Mouse (Mus musculus) large intestine, adult 2 months (tissue): ENCODE results near the gene Thap3. TPM values are rescaled to one million over a fixed set of nuclear protein-coding genes. Genes with fewer than 3 reads are reported as not detected.

Experiments
- DNase-seq: peaks from one replicate; pipeline ENCODE4 v3.0.0-alpha.2; 2012; ENCODE audit warnings: low read depth, low spot score
- WGBS: fragments of 180-500 bp; shearing (Covaris S2); methylation state at CpG from one replicate; pipeline ENCODE4 v1.1.7; 2018; 5-methylcytosine and 5-hydroxymethylcytosine counted together
- polyA plus RNA-seq: library from polyadenylated mRNA; depleted of rRNA; stranded (reverse); fragments of >200 nt; gene quantifications from 2 replicates; pipeline ENCODE4 v1.2.3, GENCODE M21; 2012; rRNA removed

Thap3 gene
- polyA plus RNA-seq, 1 experiment: 21.0 TPM

- DNase-seq: no peak
- WGBS: 72% methylated on average over 3 of the region's 3 CpGs
Observed at GRCm38 (mm10) chr4:151938089-151938488, 50.7 kb downstream of the Thap3 start.

- WGBS: 44% methylated on average over 13 of the region's 13 CpGs
- peak; percentile 58 for DNase-seq
Observed at GRCm38 (mm10) chr4:151937441-151937840, 51.4 kb downstream of the Thap3 start.

- no peak for DNase-seq
- 1% methylated on average over 23 of the region's 23 CpGs for WGBS
Observed at GRCm38 (mm10) chr4:151934215-151934572, 54.6 kb downstream of the Thap3 start.

- under 1% methylated on average over 82 of the region's 83 CpGs for WGBS
- DNase-seq: peak; percentile 67
Observed at GRCm38 (mm10) chr4:151933505-151934214, 55.1 kb downstream of the Thap3 start, which contains the start of gene Dnajc11. Dnajc11 (plus strand) TSS chr4:151933691.

Other genes starting within 250 kb of the Thap3 start
- 3.6 and 4.1 TPM in 2 replicates for gene Camta1, start 127.1 kb downstream of the Thap3 start, polyA plus RNA-seq
- 60.8 and 69.6 TPM in 2 replicates for gene Dnajc11, start 55.3 kb downstream of the Thap3 start, polyA plus RNA-seq
- 4.4 and 4.8 TPM in 2 replicates for gene Phf13, start 7.3 kb upstream of the Thap3 start, polyA plus RNA-seq
- gene Klhl21, start 19.8 kb upstream of the Thap3 start, polyA plus RNA-seq: 9.1 and 10.4 TPM in 2 replicates
- gene Zbtb48, start 38.7 kb upstream of the Thap3 start, polyA plus RNA-seq: 12.0 and 15.4 TPM in 2 replicates
- gene Tas1r1, start 49.6 kb upstream of the Thap3 start, polyA plus RNA-seq: 0.04 and 0.07 TPM in 2 replicates
- gene Nol9, start 50.3 kb upstream of the Thap3 start, polyA plus RNA-seq: 16.0 and 17.2 TPM in 2 replicates
- 12.7 and 17.0 TPM in 2 replicates for gene Plekhg5, start 83.5 kb upstream of the Thap3 start, polyA plus RNA-seq
- 3.6 and 4.0 TPM in 2 replicates for gene Tnfrsf25, start 126.9 kb upstream of the Thap3 start, polyA plus RNA-seq
- 157 and 237 TPM in 2 replicates for gene Espn, start 163.4 kb upstream of the Thap3 start, polyA plus RNA-seq
- 7.5 and 17.1 TPM in 2 replicates for gene Hes2, start 169.9 kb upstream of the Thap3 start, polyA plus RNA-seq
- gene Acot7, start 189.1 kb upstream of the Thap3 start, polyA plus RNA-seq: 50.9 and 56.5 TPM in 2 replicates